Mouse (Mus musculus): ENCODE measurements around the gene Nt5c. TPM values are rescaled to one million over a fixed set of nuclear protein-coding genes. Genes with fewer than 3 reads are reported as not detected.

The Nt5c gene
- polyA plus RNA-seq, 1 experiment from 2014 or later, result 76.0 TPM

Small RNAs within 50 kb of the gene (microRNA-seq; reads per million reads assigned to microRNA genes)
- not detected for gene Mir3968

Other genes with a start within 250 kb of the Nt5c start
- gene Grin2c, start 224.6 kb downstream of the Nt5c start, polyA plus RNA-seq (2014; fragmentation: Nextera tagmentation; extraction: Ambion mirVana), result 0.57 and 0.85 TPM in 2 replicates
- gene Fdxr, start 214.8 kb downstream of the Nt5c start, polyA plus RNA-seq (2014; fragmentation: Nextera tagmentation; extraction: Ambion mirVana), result 14.0 and 15.1 TPM in 2 replicates
- 0.18 and 0.24 TPM in 2 replicates for gene Fads6, start 194.2 kb downstream of the Nt5c start, polyA plus RNA-seq (2014; fragmentation: Nextera tagmentation; extraction: Ambion mirVana)
- not detected in 2 replicates for gene Otop2, start 184.7 kb downstream of the Nt5c start, polyA plus RNA-seq (2014; fragmentation: Nextera tagmentation; extraction: Ambion mirVana)
- gene Ush1g, start 169.8 kb downstream of the Nt5c start, polyA plus RNA-seq (2014; fragmentation: Nextera tagmentation; extraction: Ambion mirVana), result 0.12 TPM in 1 of 2 replicates, not detected in the other
- 0.35 and 0.37 TPM in 2 replicates for gene Otop3, start 157.1 kb downstream of the Nt5c start, polyA plus RNA-seq (2014; fragmentation: Nextera tagmentation; extraction: Ambion mirVana)
- 13.1 and 16.1 TPM in 2 replicates for gene Hid1, start 124.1 kb downstream of the Nt5c start, polyA plus RNA-seq (2014; fragmentation: Nextera tagmentation; extraction: Ambion mirVana)
- 18.1 and 18.5 TPM in 2 replicates for gene Cdr2l, start 109.9 kb downstream of the Nt5c start, polyA plus RNA-seq (2014; fragmentation: Nextera tagmentation; extraction: Ambion mirVana)
- gene Mrpl58, start 88.1 kb downstream of the Nt5c start, polyA plus RNA-seq (2014; fragmentation: Nextera tagmentation; extraction: Ambion mirVana), result 221 and 230 TPM in 2 replicates
- 866 and 868 TPM in 2 replicates for gene Atp5h, start 71.9 kb downstream of the Nt5c start, polyA plus RNA-seq (2014; fragmentation: Nextera tagmentation; extraction: Ambion mirVana)
- 22.0 and 25.7 TPM in 2 replicates for gene Kctd2, start 71.7 kb downstream of the Nt5c start, polyA plus RNA-seq (2014; fragmentation: Nextera tagmentation; extraction: Ambion mirVana)
- 0.12 TPM in 1 of 2 replicates, not detected in the other for gene Trim80, start 51.3 kb downstream of the Nt5c start, polyA plus RNA-seq (2014; fragmentation: Nextera tagmentation; extraction: Ambion mirVana)
- 0.11 and 0.22 TPM in 2 replicates for gene Slc16a5, start 29.4 kb downstream of the Nt5c start, polyA plus RNA-seq (2014; fragmentation: Nextera tagmentation; extraction: Ambion mirVana)
- gene Armc7, start 16.2 kb downstream of the Nt5c start, polyA plus RNA-seq (2014; fragmentation: Nextera tagmentation; extraction: Ambion mirVana), result 7.8 and 8.3 TPM in 2 replicates
- gene Jpt1, start 22.5 kb upstream of the Nt5c start, polyA plus RNA-seq (2014; fragmentation: Nextera tagmentation; extraction: Ambion mirVana), result 870 and 877 TPM in 2 replicates
- gene Sumo2, start 44.4 kb upstream of the Nt5c start, polyA plus RNA-seq (2014; fragmentation: Nextera tagmentation; extraction: Ambion mirVana), result 1,294 and 1,337 TPM in 2 replicates
- gene Nup85, start 72.6 kb upstream of the Nt5c start, polyA plus RNA-seq (2014; fragmentation: Nextera tagmentation; extraction: Ambion mirVana), result 174 and 187 TPM in 2 replicates
- 95.5 and 97.9 TPM in 2 replicates for gene Mrps7, start 112.1 kb upstream of the Nt5c start, polyA plus RNA-seq (2014; fragmentation: Nextera tagmentation; extraction: Ambion mirVana)
- 31.4 and 31.7 TPM in 2 replicates for gene Gga3, start 112.2 kb upstream of the Nt5c start, polyA plus RNA-seq (2014; fragmentation: Nextera tagmentation; extraction: Ambion mirVana)
- gene Mif4gd, start 121.1 kb upstream of the Nt5c start, polyA plus RNA-seq (2014; fragmentation: Nextera tagmentation; extraction: Ambion mirVana), result 17.1 and 17.7 TPM in 2 replicates
- gene Slc25a19, start 136.4 kb upstream of the Nt5c start, polyA plus RNA-seq (2014; fragmentation: Nextera tagmentation; extraction: Ambion mirVana), result 23.0 and 25.4 TPM in 2 replicates
- gene Grb2, start 216.7 kb upstream of the Nt5c start, polyA plus RNA-seq (2014; fragmentation: Nextera tagmentation; extraction: Ambion mirVana), result 86.7 and 89.8 TPM in 2 replicates

Data from neural tube, embryonic 11.5 days (tissue).